Mouse (Mus musculus) liver, embryonic 15.5 days (tissue): Measurements from ENCODE around the gene Clptm1. TPM values are rescaled to one million over a fixed set of nuclear protein-coding genes. Genes with fewer than 3 reads are reported as not detected.

Experiments used
- ATAC-seq: fragments of 200-750 bp; cut with Nextera tagmentation; 2 replicates; pipeline ENCODE4 v1.8.0; 2017; ENCODE audit warnings: moderate number of reproducible peaks, mild to moderate bottlenecking, moderate library complexity; ENCODE audit not compliant: insufficient read depth
- H3K27ac ChIP-seq: fragments of 300-500 bp; sonication (generic); replicated peaks from 2 replicates; pipeline ENCODE4 v1.5.1; 2015; ENCODE audit warnings: mild to moderate bottlenecking, inconsistent platforms
- H3K27me3 ChIP-seq: fragments of 300-500 bp; sonication (generic); 2 replicates; pipeline ENCODE4 v1.6.1; 2015; ENCODE audit warnings: mild to moderate bottlenecking, inconsistent platforms
- H3K36me3 ChIP-seq: fragments of 300-500 bp; sonication (generic); replicated peaks from 2 replicates; pipeline ENCODE4 v1.6.1; 2015; ENCODE audit warnings: moderate library complexity, mild to moderate bottlenecking, inconsistent platforms
- H3K4me1 ChIP-seq: fragments of 300-500 bp; sonication (generic); replicated peaks from 2 replicates; pipeline ENCODE4 v1.6.1; 2015; ENCODE audit warnings: inconsistent platforms
- H3K4me2 ChIP-seq: fragments of 300-500 bp; sonication (generic); 2 replicates; pipeline ENCODE4 v1.6.1; 2015; ENCODE audit warnings: moderate library complexity, mild to moderate bottlenecking, inconsistent platforms
- H3K4me3 ChIP-seq: fragments of 300-500 bp; sonication (generic); replicated peaks from 2 replicates; pipeline ENCODE4 v1.5.1; 2015; ENCODE audit warnings: mild to moderate bottlenecking, inconsistent platforms
- H3K9ac ChIP-seq: fragments of 300-500 bp; sonication (generic); 2 replicates; pipeline ENCODE4 v1.6.1; 2015; ENCODE audit warnings: moderate library complexity, mild to moderate bottlenecking, inconsistent platforms
- H3K9me3 ChIP-seq: fragments of 300-500 bp; sonication (generic); replicated peaks from 2 replicates; pipeline ENCODE4 v1.6.1; 2016; ENCODE audit warnings: inconsistent platforms
- WGBS: fragments of 180-500 bp; shearing (Covaris S2); methylation state at CpG from one replicate; pipeline ENCODE4 v1.1.7; 2015; ENCODE audit warnings: mixed read lengths; ENCODE audit not compliant: insufficient replicate concordance; 5-methylcytosine and 5-hydroxymethylcytosine counted together
- polyA plus RNA-seq: library from polyadenylated mRNA; unstranded; fragments of >200 nt; fragmentation: Nextera tagmentation; extraction: Ambion mirVana; gene quantifications from 2 replicates; pipeline ENCODE4 v1.2.1, GENCODE M21; 2015

The Clptm1 gene
- polyA plus RNA-seq: 48.3 and 48.8 TPM in 2 replicates

- Histone ChIP-seq H3K9me3 (no peaks in the 10 kb centered on the region), H3K36me3 (peaks cover 13% of the 10 kb centered on the region), H3K4me2 (peak within 1 kb of the TSS; percentile 83), H3K27me3 (no peaks in the 10 kb centered on the region), H3K4me1 (peaks cover 47% of the 10 kb centered on the region), H3K27ac (peak within 1 kb of the TSS; percentile 94), H3K4me3 (peak within 1 kb of the TSS; percentile 83), H3K9ac (peak within 1 kb of the TSS; percentile 89)
- peak; percentile 83 for ATAC-seq
- under 1% methylated on average over 63 of the region's 63 CpGs for WGBS
Observed at GRCm38 (mm10) chr7:19664955-19665841, at the start of gene Clptm1. Clptm1 (minus strand) TSS chr7:19665033.

DNA sequence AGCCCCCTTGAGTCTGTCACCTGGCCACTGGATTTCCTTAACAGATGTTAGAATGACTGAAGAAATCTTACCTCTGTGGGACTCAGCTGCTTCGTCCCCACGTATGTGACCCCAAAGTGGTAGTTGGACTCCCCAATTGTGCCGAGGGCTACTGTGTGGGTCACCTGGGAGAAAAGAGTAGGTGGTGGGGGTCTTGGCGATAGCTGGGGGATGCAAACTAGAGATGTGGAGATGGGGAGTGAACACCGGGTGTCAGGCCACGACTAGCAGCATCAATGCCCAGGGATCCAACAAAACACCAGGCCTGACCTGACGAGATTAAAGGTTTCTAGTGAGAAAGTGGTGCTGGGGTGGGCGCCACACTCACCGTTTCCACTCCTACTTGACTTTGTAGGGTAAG, 48.8 kb upstream of the Clptm1 start:
- Histone ChIP-seq H3K36me3 (peaks cover 50% of the 10 kb centered on the region), H3K4me2 (peak overlapping the region; percentile 93), H3K9ac (0 out of 2 replicates have a peak overlapping the region, but pooled peaks have one; percentile 89), H3K4me1 (peaks cover 43% of the 10 kb centered on the region), H3K27ac (no peak overlapping the region), H3K4me3 (peak overlapping the region; percentile 81), H3K9me3 (no peaks in the 10 kb centered on the region), H3K27me3 (no peaks in the 10 kb centered on the region)
- WGBS: 68% methylated on average over 9 of the region's 9 CpGs
- ATAC-seq: no peak

GRCm38 (mm10) chr7:19713196-19713595, 48.4 kb upstream of the Clptm1 start:
- peak overlapping the region; percentile 81; the same call in 1 of the 2 replicates for H3K4me3 ChIP-seq
- no peak overlapping the region for H3K27ac ChIP-seq
- peaks cover 43% of the 10 kb centered on the region for H3K4me1 ChIP-seq
- H3K36me3 ChIP-seq: peaks cover 52% of the 10 kb centered on the region
- H3K4me2 ChIP-seq: peak overlapping the region; percentile 93; the same call in 1 of the 2 replicates
- WGBS: 31% methylated on average over 4 of the region's 4 CpGs
- no peak overlapping the region for H3K9ac ChIP-seq
- no peak for ATAC-seq
- H3K27me3 ChIP-seq: no peaks in the 10 kb centered on the region
- H3K9me3 ChIP-seq: no peaks in the 10 kb centered on the region

- no peak overlapping the region for H3K9ac ChIP-seq
- no peak overlapping the region for H3K4me2 ChIP-seq
- no peaks in the 10 kb centered on the region for H3K27me3 ChIP-seq
- no peak overlapping the region for H3K4me3 ChIP-seq
- H3K9me3 ChIP-seq: no peaks in the 10 kb centered on the region
- H3K36me3 ChIP-seq: peaks cover 58% of the 10 kb centered on the region
- 64% methylated on average over 4 of the region's 4 CpGs for WGBS
- no peak for ATAC-seq
- H3K4me1 ChIP-seq: peaks cover 41% of the 10 kb centered on the region
- no peak overlapping the region for H3K27ac ChIP-seq
Observed at GRCm38 (mm10) chr7:19712414-19712813, 47.6 kb upstream of the Clptm1 start.

GRCm38 (mm10) chr7:19710650-19711049, 45.8 kb upstream of the Clptm1 start:
- ATAC-seq: no peak
- Histone ChIP-seq H3K36me3 (peaks cover 73% of the 10 kb centered on the region), H3K9me3 (no peaks in the 10 kb centered on the region), H3K27me3 (no peaks in the 10 kb centered on the region), H3K4me2 (no peak overlapping the region), H3K9ac (no peak overlapping the region), H3K4me3 (no peak overlapping the region), H3K27ac (no peak overlapping the region), H3K4me1 (peaks cover 28% of the 10 kb centered on the region)
- WGBS: 74% methylated on average over 10 of the region's 10 CpGs

DNA sequence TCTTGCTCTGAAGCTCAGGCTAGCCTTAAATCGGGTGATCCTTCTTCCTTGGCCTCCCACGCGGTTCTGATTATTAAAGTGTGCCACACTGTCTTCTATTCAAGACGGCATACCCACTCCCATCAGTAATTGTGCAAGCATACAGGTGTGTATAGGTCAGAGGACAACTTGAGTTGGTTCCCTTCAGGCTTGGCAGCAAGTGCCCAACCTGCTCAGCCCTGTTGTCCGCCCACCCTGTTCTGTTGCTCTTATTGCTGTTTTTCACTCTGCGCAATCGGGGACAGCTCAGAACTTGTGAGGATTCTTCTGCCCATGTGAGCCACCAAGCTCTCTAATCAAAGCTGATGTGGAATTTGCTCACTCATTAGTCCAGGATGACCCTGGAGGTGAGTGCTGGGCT, 40.4 kb upstream of the Clptm1 start:
- 82% methylated on average over 7 of the region's 7 CpGs for WGBS
- Histone ChIP-seq H3K9me3 (no peaks in the 10 kb centered on the region), H3K4me1 (peaks cover 33% of the 10 kb centered on the region), H3K27me3 (no peaks in the 10 kb centered on the region), H3K4me2 (no peak overlapping the region), H3K4me3 (no peak overlapping the region), H3K9ac (no peak overlapping the region), H3K36me3 (peaks cover 67% of the 10 kb centered on the region), H3K27ac (no peak overlapping the region)
- no peak for ATAC-seq

DNA sequence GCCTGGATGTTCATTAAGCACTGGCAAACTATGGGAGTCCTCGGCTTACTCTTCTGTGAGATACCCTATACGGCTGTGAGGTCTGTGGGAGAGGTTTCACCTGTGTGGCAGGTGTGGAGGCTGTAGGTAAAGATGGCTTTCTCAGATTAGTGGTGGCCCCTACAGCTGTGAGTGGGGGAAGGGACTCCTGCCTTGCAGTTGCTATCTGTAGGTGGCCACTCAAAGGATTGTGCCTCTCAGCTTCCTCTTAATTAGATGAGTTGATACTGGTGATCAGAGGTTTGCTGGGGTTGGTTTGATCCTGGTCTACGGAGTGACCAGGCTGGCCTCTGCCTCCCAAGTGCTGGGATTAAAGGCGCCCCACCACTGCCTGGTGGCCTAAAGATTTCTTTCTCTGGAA, 39.6 kb upstream of the Clptm1 start:
- H3K4me2 ChIP-seq: no peak overlapping the region
- WGBS: 76% methylated on average over 4 of the region's 4 CpGs
- no peaks in the 10 kb centered on the region for H3K27me3 ChIP-seq
- H3K4me3 ChIP-seq: no peak overlapping the region
- H3K9ac ChIP-seq: no peak overlapping the region
- peaks cover 41% of the 10 kb centered on the region for H3K4me1 ChIP-seq
- no peak overlapping the region for H3K27ac ChIP-seq
- no peaks in the 10 kb centered on the region for H3K9me3 ChIP-seq
- ATAC-seq: no peak
- H3K36me3 ChIP-seq: peaks cover 60% of the 10 kb centered on the region

GRCm38 (mm10) chr7:19702859-19703555, 38.2 kb upstream of the Clptm1 start:
- H3K4me1 ChIP-seq: peaks cover 51% of the 10 kb centered on the region
- no peak for ATAC-seq
- no peaks in the 10 kb centered on the region for H3K9me3 ChIP-seq
- no peak overlapping the region for H3K27ac ChIP-seq
- WGBS: 76% methylated on average over 16 of the region's 16 CpGs
- no peak overlapping the region for H3K4me3 ChIP-seq
- H3K27me3 ChIP-seq: no peaks in the 10 kb centered on the region
- no peak overlapping the region for H3K4me2 ChIP-seq
- no peak overlapping the region for H3K9ac ChIP-seq
- H3K36me3 ChIP-seq: peaks cover 47% of the 10 kb centered on the region

GRCm38 (mm10) chr7:19701069-19701761, 36.4 kb upstream of the Clptm1 start:
- 22% methylated on average over 22 of the region's 22 CpGs for WGBS
- Histone ChIP-seq H3K4me2 (peak overlapping the region; percentile 27), H3K27ac (peak overlapping the region; percentile 83), H3K4me1 (peaks cover 65% of the 10 kb centered on the region), H3K9ac (peak overlapping the region; percentile 35; the same call in 1 of the 2 replicates), H3K4me3 (no peak overlapping the region), H3K9me3 (no peaks in the 10 kb centered on the region), H3K36me3 (peaks cover 42% of the 10 kb centered on the region), H3K27me3 (no peaks in the 10 kb centered on the region)
- peak; percentile 78 for ATAC-seq

DNA sequence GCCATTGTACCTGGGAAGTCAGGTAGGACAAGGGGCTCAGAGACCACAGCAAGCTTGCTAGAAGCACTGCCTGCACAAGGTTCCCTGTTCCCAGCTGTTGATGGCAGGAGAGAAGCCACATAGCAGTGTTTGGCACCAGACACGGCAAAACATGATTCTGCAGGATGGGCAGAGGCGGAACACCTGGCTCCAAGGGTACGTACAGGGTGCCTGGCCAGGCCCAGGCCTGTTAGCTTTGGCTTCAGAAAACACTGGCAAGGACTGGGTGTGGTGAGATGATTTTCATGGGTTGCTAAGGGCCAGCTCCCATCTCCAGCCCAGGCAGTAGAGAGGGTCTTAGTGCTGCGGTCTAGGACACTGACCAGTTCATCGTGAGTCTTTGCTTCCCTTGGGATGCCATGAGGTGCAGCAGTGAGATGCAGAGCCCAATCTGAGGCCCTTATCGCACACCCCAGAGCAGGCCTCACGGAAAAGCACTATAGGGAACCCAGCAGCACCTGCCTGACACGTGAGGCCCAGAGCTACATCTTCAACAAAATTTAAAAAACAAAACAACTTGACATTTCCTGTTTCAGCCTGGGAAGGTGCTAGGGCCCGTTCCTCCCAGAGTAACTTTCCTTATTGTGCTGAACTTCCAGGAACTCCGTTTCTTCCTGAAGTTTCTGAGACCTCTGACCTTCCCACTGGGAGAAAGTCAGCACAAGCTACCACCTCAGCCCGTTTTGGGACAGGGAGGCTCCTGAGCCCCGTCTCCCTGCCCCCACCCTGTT, 35.7 kb upstream of the Clptm1 start:
- peak; percentile 9; the same call in 1 of the 2 replicates for ATAC-seq
- peak overlapping the region; percentile 35; the same call in 1 of the 2 replicates for H3K9ac ChIP-seq
- no peak overlapping the region for H3K4me3 ChIP-seq
- H3K27me3 ChIP-seq: no peaks in the 10 kb centered on the region
- WGBS: 43% methylated on average over 12 of the region's 12 CpGs
- peaks cover 41% of the 10 kb centered on the region for H3K36me3 ChIP-seq
- peaks cover 72% of the 10 kb centered on the region for H3K4me1 ChIP-seq
- H3K27ac ChIP-seq: peak overlapping the region; percentile 83
- no peaks in the 10 kb centered on the region for H3K9me3 ChIP-seq
- peak overlapping the region; percentile 27 for H3K4me2 ChIP-seq
